Comparison of ENCODE assay signal across 8 mouse cellular contexts in the genomic region with DNA sequence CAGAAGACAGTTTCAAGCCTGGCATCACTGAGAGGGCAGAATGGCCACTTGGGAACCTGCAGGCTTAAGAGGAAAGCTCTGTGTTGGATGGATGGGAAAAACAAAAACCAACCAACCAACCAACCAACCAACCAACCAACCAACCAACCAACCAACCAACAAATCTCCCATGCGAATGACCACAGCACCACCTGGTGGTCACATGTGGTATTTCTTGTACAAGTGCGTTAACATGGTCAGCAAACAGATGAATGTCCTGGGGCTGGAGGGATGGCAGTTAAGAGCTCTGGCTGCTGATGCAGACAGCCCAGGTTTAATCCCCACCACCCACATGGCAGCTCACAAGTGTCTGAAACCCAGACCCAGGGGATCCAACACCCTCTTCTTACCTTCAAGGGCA. TPM values are rescaled to one million over a fixed set of nuclear protein-coding genes. Genes with fewer than 3 reads are reported as not detected.
DNase-seq lines count a peak whose midpoint lies in the region; ATAC-seq and TF ChIP-seq lines count a peak whose summit lies in the region.

No protein-coding gene starts in this region.

- H3K4me1 ChIP-seq in kidney, postnatal 0 days (replicated peaks; ENCODE audit: insufficient read depth, low read length), result no peaks in the 10 kb centered on the region
- H3K4me1 ChIP-seq in liver, embryonic 14.5 days (replicated peaks; ENCODE audit: control insufficient read depth in 2 of 2, insufficient read depth in 2 of 2, low read length in 1 of 2), result no peaks in the 10 kb centered on the region

- no peaks in the 10 kb centered on the region for H3K36me3 ChIP-seq in kidney, postnatal 0 days (ENCODE audit: insufficient read depth, low read length)
- H3K36me3 ChIP-seq in liver, embryonic 14.5 days (replicated peaks; ENCODE audit: control insufficient read depth, insufficient read depth, low read depth), result no peaks in the 10 kb centered on the region

- H3K4me2 ChIP-seq in kidney, postnatal 0 days (ENCODE audit: low read length), result no peak overlapping the region
- no peak overlapping the region for H3K4me2 ChIP-seq in liver, embryonic 14.5 days (ENCODE audit: low read depth)

- H3K9me3 ChIP-seq in kidney, postnatal 0 days (replicated peaks; ENCODE audit: low read length), result no peaks in the 10 kb centered on the region
- H3K9me3 ChIP-seq in liver, embryonic 14.5 days (ENCODE audit: control insufficient read depth, low read length), result no peaks in the 10 kb centered on the region

- no peak for TF ChIP-seq EP300 in liver, embryonic 14.5 days (IDR thresholded peaks at IDR 0.05; ENCODE audit: low read depth)

- H3K9ac ChIP-seq in kidney, postnatal 0 days (ENCODE audit: low read depth, low read length), result no peak overlapping the region
- H3K9ac ChIP-seq in liver, embryonic 14.5 days (replicated peaks), result no peak overlapping the region

- TF ChIP-seq CTCF in brain, embryonic 14.5 days (IDR thresholded peaks at IDR 0.05; ENCODE audit: borderline replicate concordance, extremely low read depth, insufficient read depth, insufficient read length), result peak; percentile 84
- peak; percentile 92 for TF ChIP-seq CTCF in kidney, postnatal 0 days (IDR thresholded peaks at IDR 0.05; ENCODE audit: low read depth)
- peak; percentile 96 for TF ChIP-seq CTCF in liver, embryonic 14.5 days (IDR thresholded peaks at IDR 0.05; ENCODE audit: low read depth)

- H3K27ac ChIP-seq in kidney, postnatal 0 days, result no peak overlapping the region
- no peak overlapping the region for H3K27ac ChIP-seq in liver, embryonic 14.5 days

- no peak overlapping the region for H3K4me3 ChIP-seq in kidney, postnatal 0 days (replicated peaks; ENCODE audit: low read depth, low read length)
- no peak overlapping the region for H3K4me3 ChIP-seq in liver, embryonic 14.5 days (ENCODE audit: insufficient read depth in 1 of 2, low read depth in 2 of 2, low read length in 2 of 2)

- 0% methylated on average over 2 of the region's 2 CpGs for WGBS in kidney, postnatal 0 days
- WGBS in liver, embryonic 14.5 days (ENCODE audit: insufficient replicate concordance), result 5% methylated on average over 2 of the region's 2 CpGs

- DNase-seq in 3134 (ENCODE audit: extremely low read depth, insufficient read length, low spot score), result peak; percentile 32
- peak; percentile 57 to 66 for DNase-seq in CD8-positive naive resting alpha-beta T cell, adult 2 months (ENCODE audit: low read depth in 2 of 2, low spot score in 2 of 2)
- DNase-seq in brain, embryonic 14.5 days (ENCODE audit: low read depth), result peak; percentile 83
- DNase-seq in kidney, postnatal 0 days (ENCODE audit: low spot score), result peak; percentile 68
- DNase-seq in liver, embryonic 14.5 days (ENCODE audit: low read depth in 3 of 3, low spot score in 3 of 3), result peak; percentile 34 to 57 (median 38)
- DNase-seq in right cerebral cortex, adult 2 months (ENCODE audit: low spot score in 2 of 2), result peak; percentile 86 to 87
- peak; percentile 46 for DNase-seq in urinary bladder, postnatal 10 days (ENCODE audit: low spot score)

- ATAC-seq in erythroid progenitor cell, adult 5-6 weeks (replicated peaks; ENCODE audit: low FRiP score, poor library complexity, severe bottlenecking), result 0 out of 2 replicates have a peak, but pooled peaks have one; percentile 52
- no peak for ATAC-seq in kidney, postnatal 0 days (replicated peaks; ENCODE audit: low FRiP score, low read depth)
- no peak for ATAC-seq in liver, embryonic 14.5 days (ENCODE audit: insufficient read depth)

- H3K27me3 ChIP-seq in kidney, postnatal 0 days (ENCODE audit: insufficient read depth, low read length), result no peaks in the 10 kb centered on the region
- peaks cover 3% of the 10 kb centered on the region for H3K27me3 ChIP-seq in liver, embryonic 14.5 days (ENCODE audit: control insufficient read depth, insufficient read depth, low read length)

- no peak for TF ChIP-seq POLR2A in brain, embryonic 14.5 days (IDR thresholded peaks at IDR 0.05; ENCODE audit: borderline replicate concordance, extremely low read depth, insufficient read depth, insufficient read length, poor library complexity, severe bottlenecking)

RNA-seq across cellular contexts. Expression of gene Top1, which starts 52.7 kb away (rescaled TPM):
- polyA plus RNA-seq in brain, embryonic 14.5 days (2012; rRNA removed), result 42.7 and 63.9 TPM in 2 replicates
- 104 and 114 TPM in 2 replicates for total RNA-seq in erythroid progenitor cell, adult 5-6 weeks (2015; ENCODE audit: low replicate concordance)
- total RNA-seq in erythroid progenitor cell, adult 5-6 weeks (2017; ENCODE audit: low replicate concordance), result 172 and 184 TPM in 2 replicates
- polyA plus RNA-seq in kidney, postnatal 0 days (2015; fragmentation: Nextera tagmentation; extraction: Ambion mirVana), result 56.2 and 58.2 TPM in 2 replicates
- 17.9 and 33.6 TPM in 2 replicates for polyA plus RNA-seq in liver, embryonic 14.5 days (2012; rRNA removed)
- 51.2 and 58.0 TPM in 2 replicates for polyA plus RNA-seq in liver, embryonic 14.5 days (2014; fragmentation: Nextera tagmentation; extraction: Ambion mirVana)

Comparison
In these comparisons a context has a peak if more than half of its experiments do, and no peak if none do; other contexts are left out.
1. DNase-seq: peak in every context shown above with its lines; median percentile 86 in right cerebral cortex, adult 2 months; 83 in brain, embryonic 14.5 days; 68 in kidney, postnatal 0 days; 62 in CD8-positive naive resting alpha-beta T cell, adult 2 months; 46 in urinary bladder, postnatal 10 days; 38 in liver, embryonic 14.5 days; 32 in 3134.